Mouse (Mus musculus) small intestine, adult 2 months (tissue): ENCODE measurements around the gene Wdr60.

Experiments used
- CTCF ChIP-seq: fragments of 200-500 bp; IDR thresholded peaks from 2 replicates; pipeline ENCODE4 v1.5.1; 2012; ENCODE audit warnings: low read depth, mild to moderate bottlenecking, control low read depth, inconsistent platforms, low read length, moderate library complexity, mixed read lengths; ENCODE audit not compliant: insufficient replicate concordance, insufficient read length; ENCODE audit errors: extremely low read depth
- POLR2A ChIP-seq: fragments of 200-500 bp; IDR thresholded peaks from 2 replicates; pipeline ENCODE4 v1.6.1; 2012; ENCODE audit warnings: low read depth, mild to moderate bottlenecking, control low read depth, inconsistent platforms, low read length, moderate library complexity

GRCm38 (mm10) chr12:116273733-116274132 lies 10.9 kb upstream of the Wdr60 start:
- TF ChIP-seq CTCF (no peak), POLR2A (no peak)
